Mouse (Mus musculus) heart, embryonic 10.5 days (tissue): ENCODE measurements around the gene Gm11032. TPM values are rescaled to one million over a fixed set of nuclear protein-coding genes. Genes with fewer than 3 reads are reported as not detected.
A peak's percentile ranks its signal among the peaks of the same experiment; 100 is the strongest.
"Not testable (repeated sequence)": the region's sequence is repeated elsewhere in the genome, so short reads cannot be mapped to it uniquely, and the experiment has no call there.

Source experiments
- DNase-seq: peaks from one replicate; pipeline ENCODE4 v3.0.0-alpha.2; 2017; ENCODE audit warnings: low spot score
- H3K27ac ChIP-seq: fragments of 300-500 bp; sonication (generic); 2 replicates; pipeline ENCODE4 v1.5.1; 2016; ENCODE audit warnings: mild to moderate bottlenecking
- H3K27me3 ChIP-seq: fragments of 300-500 bp; sonication (generic); 2 replicates; pipeline ENCODE4 v1.6.1; 2016; ENCODE audit warnings: mild to moderate bottlenecking; ENCODE audit not compliant: poor library complexity, insufficient read depth, severe bottlenecking
- H3K36me3 ChIP-seq: fragments of 300-500 bp; sonication (generic); 2 replicates; pipeline ENCODE4 v1.6.1; 2016; ENCODE audit warnings: mild to moderate bottlenecking, moderate library complexity
- H3K4me1 ChIP-seq: fragments of 300-500 bp; sonication (generic); 2 replicates; pipeline ENCODE4 v1.6.1; 2016; ENCODE audit warnings: mild to moderate bottlenecking
- H3K4me3 ChIP-seq: fragments of 300-500 bp; sonication (generic); 2 replicates; pipeline ENCODE4 v1.5.1; 2016; ENCODE audit warnings: mild to moderate bottlenecking, moderate library complexity
- H3K9me3 ChIP-seq: fragments of 300-500 bp; sonication (generic); 2 replicates; pipeline ENCODE4 v1.6.1; 2016; ENCODE audit warnings: mild to moderate bottlenecking, moderate library complexity
- WGBS: fragments of 180-500 bp; shearing (Covaris S2); methylation state at CpG from one replicate; pipeline ENCODE4 v1.1.7; 2016; 5-methylcytosine and 5-hydroxymethylcytosine counted together
- polyA plus RNA-seq: library from polyadenylated mRNA; unstranded; fragments of >200 nt; fragmentation: Nextera tagmentation; extraction: Ambion mirVana; gene quantifications from 2 replicates; pipeline ENCODE4 v1.2.1, GENCODE M21; 2016

The Gm11032 gene
- not detected in 2 replicates for polyA plus RNA-seq

DNA sequence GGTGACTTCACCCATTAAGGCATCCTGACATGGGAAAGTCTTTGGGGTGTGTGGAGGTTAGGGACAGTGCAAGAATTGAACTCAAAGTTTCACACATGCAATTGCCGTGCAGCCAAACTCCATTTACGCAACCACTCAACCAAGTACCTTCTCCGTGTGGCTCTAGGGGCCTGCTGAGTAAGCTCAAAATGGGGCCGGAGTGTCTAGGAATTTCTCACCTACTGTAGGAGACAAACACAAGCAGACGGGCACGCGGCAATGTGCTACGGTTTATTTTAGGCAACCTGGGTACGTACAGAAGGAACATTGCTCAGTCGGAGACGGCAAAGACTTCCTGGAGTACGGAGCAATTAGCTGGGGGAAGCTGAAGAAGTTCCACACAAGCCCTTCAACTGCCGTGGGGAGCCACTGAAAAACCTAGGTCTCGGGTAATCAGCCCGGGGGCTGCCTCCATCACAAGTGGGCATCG lies at the start of gene Gm11032:
Gene Gm11032 (plus strand): TSS at position 51 of the 469 bp plus-strand sequence.
- 41% methylated on average over 16 of the region's 16 CpGs for WGBS
- H3K27me3 ChIP-seq: no peaks in the 10 kb centered on the region
- H3K36me3 ChIP-seq: no peaks in the 10 kb centered on the region
- H3K4me3 ChIP-seq: peak within 1 kb of the TSS; percentile 22
- H3K27ac ChIP-seq: peak within 1 kb of the TSS; percentile 74; the same call in 1 of the 2 replicates
- peaks cover 16% of the 10 kb centered on the region for H3K4me1 ChIP-seq
- H3K9me3 ChIP-seq: no peaks in the 10 kb centered on the region
- DNase-seq: no peak

DNA sequence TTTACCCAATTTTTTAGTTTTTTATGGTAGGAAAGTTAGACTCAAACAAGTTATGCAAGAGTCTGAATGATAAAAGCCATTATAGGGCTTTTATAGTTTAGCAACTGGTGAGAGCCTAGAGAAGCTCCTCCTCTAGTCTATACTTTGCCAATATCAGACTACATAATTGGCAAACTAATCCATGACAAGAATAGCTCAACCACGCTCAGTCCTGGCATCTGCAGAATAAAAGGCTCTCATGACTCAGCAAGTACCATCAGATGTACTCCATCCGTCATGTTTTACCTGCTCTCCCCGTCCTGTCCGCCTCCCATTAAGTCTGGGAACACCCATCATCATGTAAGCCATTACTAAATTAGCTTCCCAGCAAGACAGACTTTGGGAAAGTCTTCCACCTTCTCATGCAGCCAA lies 48.4 kb upstream of the Gm11032 start:
- H3K27me3 ChIP-seq: no peaks in the 10 kb centered on the region
- H3K27ac ChIP-seq: no peak overlapping the region
- H3K36me3 ChIP-seq: peaks cover 4% of the 10 kb centered on the region; the same call in 1 of the 2 replicates
- no peaks in the 10 kb centered on the region for H3K9me3 ChIP-seq
- WGBS: 74% methylated on average over 4 of the region's 4 CpGs
- peaks cover 27% of the 10 kb centered on the region for H3K4me1 ChIP-seq
- no peak overlapping the region for H3K4me3 ChIP-seq
- DNase-seq: no peak

DNA sequence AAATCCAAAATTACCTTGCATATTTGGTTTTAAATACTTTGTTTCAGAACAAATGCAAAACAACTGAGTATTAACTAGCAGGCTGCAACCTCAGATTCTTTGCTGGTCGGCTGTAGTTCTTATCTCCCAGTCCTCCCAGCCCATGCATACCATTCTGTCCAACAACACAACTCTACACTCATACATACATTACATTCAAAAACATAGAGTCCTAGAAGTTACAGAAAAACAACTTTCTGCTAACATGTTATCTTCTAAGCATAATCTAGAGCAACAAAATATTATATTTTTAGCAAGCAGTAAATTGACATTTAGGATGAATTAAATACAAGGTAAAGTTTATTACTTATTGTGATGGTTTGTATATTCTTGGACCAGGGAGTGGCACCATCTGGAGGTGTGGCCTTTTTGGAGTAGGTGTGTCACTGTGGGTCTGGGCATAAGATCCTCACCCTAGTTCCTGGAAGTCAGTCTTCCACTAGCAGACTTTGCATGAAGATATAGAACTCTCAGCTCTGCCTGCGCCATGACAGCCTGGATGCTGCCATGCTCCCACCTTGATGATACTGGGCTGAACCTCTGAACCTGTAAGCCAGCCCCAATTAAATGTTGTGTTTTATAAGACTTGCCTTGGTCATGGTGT lies 43.7 kb upstream of the Gm11032 start:
- not testable (repeated sequence) for H3K4me3 ChIP-seq, DNase-seq, H3K27ac ChIP-seq, H3K36me3 ChIP-seq, H3K9me3 ChIP-seq, H3K27me3 ChIP-seq
- peaks cover 31% of the 10 kb centered on the region for H3K4me1 ChIP-seq
- 46% methylated on average over 2 of the region's 2 CpGs for WGBS

DNA sequence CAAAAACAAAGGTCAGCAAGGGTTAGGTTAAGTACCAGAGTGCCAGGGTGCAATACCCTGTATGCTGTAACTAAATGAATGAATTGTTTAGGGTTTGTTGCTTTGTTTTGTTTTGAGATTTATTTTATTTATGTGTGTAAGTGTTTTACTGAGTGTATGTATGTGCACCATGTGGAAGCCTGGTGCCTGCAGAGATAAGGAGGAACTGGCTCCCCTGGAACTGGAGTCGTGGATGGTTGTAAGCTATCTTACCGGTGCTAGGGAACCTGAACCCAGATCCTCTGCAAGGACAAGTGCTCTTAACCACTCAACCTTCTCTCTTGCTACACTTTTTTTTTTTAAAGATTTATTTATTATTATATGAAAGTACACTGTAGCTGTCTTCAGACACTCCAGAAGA lies 42.8 kb upstream of the Gm11032 start:
- H3K36me3 ChIP-seq: no peaks in the 10 kb centered on the region
- DNase-seq: no peak
- no peak overlapping the region for H3K27ac ChIP-seq
- no peaks in the 10 kb centered on the region for H3K27me3 ChIP-seq
- no peaks in the 10 kb centered on the region for H3K9me3 ChIP-seq
- WGBS: 80% methylated on average over 2 of the region's 2 CpGs
- H3K4me3 ChIP-seq: no peak overlapping the region
- peaks cover 25% of the 10 kb centered on the region for H3K4me1 ChIP-seq

DNA sequence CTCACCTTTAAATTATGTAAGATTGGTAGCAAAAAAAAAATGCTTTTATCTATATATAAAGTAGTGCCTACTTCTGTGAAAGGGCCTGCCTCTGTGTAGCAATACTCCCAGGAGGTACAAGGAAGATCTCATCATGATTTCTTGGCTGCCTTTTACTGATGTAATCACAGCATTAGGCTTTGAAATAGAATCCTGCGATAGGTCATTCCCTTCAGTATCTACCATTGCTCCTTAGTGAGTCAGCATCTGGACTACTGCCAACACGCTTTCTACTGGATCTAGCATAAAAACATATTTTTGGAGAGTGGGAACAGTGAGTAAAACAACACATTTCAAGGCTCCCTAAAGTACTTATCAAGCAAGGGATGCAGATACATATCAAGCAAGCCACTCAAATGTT lies 41.2 kb upstream of the Gm11032 start:
- no peaks in the 10 kb centered on the region for H3K9me3 ChIP-seq
- no peak overlapping the region for H3K27ac ChIP-seq
- WGBS: 63% methylated on average over 2 of the region's 2 CpGs
- H3K4me1 ChIP-seq: peaks cover 23% of the 10 kb centered on the region
- no peaks in the 10 kb centered on the region for H3K27me3 ChIP-seq
- no peaks in the 10 kb centered on the region for H3K36me3 ChIP-seq
- no peak overlapping the region for H3K4me3 ChIP-seq
- DNase-seq: no peak

DNA sequence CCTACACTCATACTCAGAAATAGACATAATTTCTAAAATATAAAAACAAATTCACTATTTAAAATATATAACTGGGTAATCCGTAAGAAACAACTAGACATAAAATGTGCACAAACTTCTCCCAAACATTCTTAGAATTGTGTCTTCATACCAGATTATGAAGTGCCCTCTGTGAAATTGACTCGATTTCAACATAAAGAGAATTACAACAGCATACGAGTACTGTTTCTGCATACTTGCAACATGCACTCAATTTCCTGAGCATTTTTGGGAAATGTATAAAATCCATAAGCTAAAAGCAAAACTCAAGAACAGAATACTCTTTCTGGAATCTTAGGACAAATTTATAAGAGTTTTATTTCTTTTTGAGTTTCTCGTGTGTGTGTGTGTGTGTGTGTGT lies 28.1 kb upstream of the Gm11032 start:
- DNase-seq: no peak
- no peaks in the 10 kb centered on the region for H3K9me3 ChIP-seq
- peaks cover 2% of the 10 kb centered on the region; the same call in 1 of the 2 replicates for H3K36me3 ChIP-seq
- peaks cover 7% of the 10 kb centered on the region for H3K4me1 ChIP-seq
- no peaks in the 10 kb centered on the region for H3K27me3 ChIP-seq
- no peak overlapping the region for H3K27ac ChIP-seq
- H3K4me3 ChIP-seq: no peak overlapping the region
- WGBS: 84% methylated on average over 4 of the region's 4 CpGs

DNA sequence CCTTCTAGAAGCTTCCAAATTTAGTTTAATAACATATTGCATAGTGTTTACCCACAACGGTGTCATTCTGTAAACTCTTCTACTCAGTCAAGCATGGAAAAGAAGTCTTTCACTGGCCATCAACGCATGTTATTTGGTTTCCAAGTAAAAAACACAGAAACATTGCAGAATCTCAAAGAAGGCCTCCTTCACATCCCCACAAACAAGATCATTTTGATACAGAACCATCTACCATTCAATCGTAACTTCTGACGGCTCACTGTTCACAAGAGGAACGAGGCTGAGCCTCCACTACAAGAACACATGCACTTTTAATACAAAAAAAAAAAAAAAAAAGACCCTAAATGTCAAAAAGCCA lies 26.4 kb upstream of the Gm11032 start:
- Histone ChIP-seq H3K4me3 (peak overlapping the region; percentile 90), H3K36me3 (0 out of 2 replicates have a peak, but pooled peaks cover 2% of the 10 kb centered on the region), H3K27ac (peak overlapping the region; percentile 100; the same call in 1 of the 2 replicates), H3K4me1 (peaks cover 7% of the 10 kb centered on the region), H3K9me3 (no peaks in the 10 kb centered on the region), H3K27me3 (no peaks in the 10 kb centered on the region)
- 41% methylated on average over 5 of the region's 5 CpGs for WGBS
- no peak for DNase-seq

DNA sequence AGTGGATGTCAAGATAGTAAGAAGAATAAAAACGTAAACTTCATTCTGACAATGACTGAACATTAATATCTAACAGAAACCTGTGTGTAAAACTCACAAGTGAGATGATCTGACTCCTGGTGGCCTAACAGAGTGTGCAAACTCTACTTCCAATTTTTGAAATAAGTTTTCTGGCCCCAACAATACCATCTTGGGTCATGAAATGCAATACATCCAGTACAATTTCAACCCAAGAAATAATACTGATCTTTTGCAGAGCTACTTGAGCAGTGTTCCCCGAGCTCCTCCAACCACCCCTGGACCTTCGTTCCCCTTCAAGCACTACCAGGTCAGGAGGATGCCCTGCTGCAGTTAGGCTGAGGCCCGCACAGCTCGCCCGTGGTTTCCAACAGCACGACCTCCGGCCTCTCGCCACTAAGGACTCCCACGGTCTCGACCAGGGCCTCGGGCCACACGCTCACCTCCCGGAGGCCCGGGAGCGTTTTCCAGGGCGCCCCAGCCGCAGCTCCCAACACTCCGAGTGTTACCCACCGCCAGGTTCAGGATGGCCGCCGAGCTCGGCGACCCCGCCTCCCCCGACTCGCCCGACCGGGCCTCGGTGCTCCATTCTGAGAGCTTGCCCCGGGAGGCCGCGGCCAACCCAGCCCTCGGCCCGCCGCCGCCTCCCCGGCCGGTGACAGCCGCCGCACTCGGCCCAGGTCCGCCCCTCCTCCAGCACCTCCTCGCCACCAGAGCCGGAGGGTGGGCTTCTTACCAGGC lies 25.8 kb upstream of the Gm11032 start:
- peak; percentile 82 for DNase-seq
- H3K36me3 ChIP-seq: 0 out of 2 replicates have a peak, but pooled peaks cover 2% of the 10 kb centered on the region
- H3K4me3 ChIP-seq: peak overlapping the region; percentile 90
- H3K27me3 ChIP-seq: no peaks in the 10 kb centered on the region
- 1% methylated on average over 45 of the region's 45 CpGs for WGBS
- H3K9me3 ChIP-seq: no peaks in the 10 kb centered on the region
- peak overlapping the region; percentile 100 for H3K27ac ChIP-seq
- H3K4me1 ChIP-seq: peaks cover 7% of the 10 kb centered on the region

DNA sequence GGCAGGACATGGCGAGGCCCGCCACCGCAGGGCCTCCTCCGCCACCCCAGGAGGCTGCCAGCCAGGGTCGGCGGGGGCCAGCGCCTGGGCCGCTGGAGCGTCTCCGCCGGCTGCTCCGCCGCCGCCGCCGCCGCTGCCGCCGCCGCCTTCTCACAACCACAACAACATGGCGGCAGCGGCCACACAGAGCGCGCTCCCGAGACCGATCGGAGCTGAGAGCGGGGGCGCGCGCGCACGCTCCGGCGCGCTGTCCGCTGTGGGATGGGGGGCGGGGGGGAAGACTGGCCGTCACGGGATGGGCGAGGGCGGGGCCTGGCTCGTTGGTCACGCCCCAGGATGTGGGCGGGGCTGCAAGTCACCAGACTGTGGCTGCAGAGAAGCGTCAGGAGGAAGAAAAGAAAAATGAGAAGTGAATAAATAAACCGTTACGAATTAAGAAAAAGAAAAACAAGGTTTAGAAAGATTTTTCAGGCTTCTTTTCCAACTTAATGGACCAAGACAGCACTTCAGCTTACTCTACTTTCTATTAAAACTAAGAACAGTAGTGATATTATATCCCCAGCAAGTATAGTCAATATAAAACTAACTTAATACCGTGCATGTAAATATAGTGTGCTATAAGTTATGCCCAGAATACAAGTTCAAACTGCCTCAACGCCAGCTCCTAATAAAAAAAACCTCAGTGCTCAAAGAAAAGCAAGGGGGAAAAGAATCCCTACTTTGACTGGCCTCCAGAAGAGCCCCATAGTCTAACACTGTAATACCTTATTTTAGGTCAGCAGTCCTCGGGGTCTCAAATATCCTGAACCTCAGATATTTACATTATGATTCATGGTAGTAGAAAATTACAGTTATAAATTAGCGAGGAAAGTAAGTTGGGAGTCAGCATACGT lies 25.0 kb upstream of the Gm11032 start, which contains the start of gene Mtmr3:
Gene Mtmr3 (minus strand): TSS at position 256 of the 893 bp plus-strand sequence.
- DNase-seq: peak; percentile 97
- H3K4me3 ChIP-seq: peak within 1 kb of the TSS; percentile 90
- 5% methylated on average over 43 of the region's 53 CpGs for WGBS

DNA sequence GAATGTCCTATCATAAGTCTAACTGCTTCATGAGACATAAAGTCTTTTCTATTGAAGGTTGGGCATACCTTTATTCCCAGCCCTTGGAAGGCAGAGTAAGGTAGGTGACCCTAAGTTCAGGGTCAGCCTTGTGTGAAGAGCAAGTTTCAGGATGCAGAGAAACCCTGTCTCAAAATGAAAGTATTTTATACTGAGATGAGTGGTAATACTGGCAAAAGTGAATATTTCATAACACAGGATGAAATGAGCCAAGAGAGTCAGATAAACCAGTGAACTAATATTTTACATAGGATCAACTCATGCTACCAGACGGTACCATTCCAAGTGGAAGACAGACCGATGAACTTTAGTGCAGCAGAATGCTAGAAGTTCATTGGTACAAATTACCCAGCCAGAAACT lies 21.5 kb upstream of the Gm11032 start:
- no peaks in the 10 kb centered on the region for H3K9me3 ChIP-seq
- H3K4me1 ChIP-seq: peaks cover 8% of the 10 kb centered on the region
- no peaks in the 10 kb centered on the region for H3K27me3 ChIP-seq
- no peaks in the 10 kb centered on the region for H3K36me3 ChIP-seq
- WGBS: 93% methylated on average over 2 of the region's 2 CpGs
- no peak overlapping the region for H3K27ac ChIP-seq
- H3K4me3 ChIP-seq: no peak overlapping the region
- no peak for DNase-seq

More for the DNA sequence above, 25.0 kb upstream of the Gm11032 start, which contains the start of gene Mtmr3:
- peak within 1 kb of the TSS; percentile 100 for H3K27ac ChIP-seq
- no peaks in the 10 kb centered on the region for H3K36me3 ChIP-seq
- no peaks in the 10 kb centered on the region for H3K27me3 ChIP-seq
- H3K4me1 ChIP-seq: peaks cover 7% of the 10 kb centered on the region
- no peaks in the 10 kb centered on the region for H3K9me3 ChIP-seq

DNA sequence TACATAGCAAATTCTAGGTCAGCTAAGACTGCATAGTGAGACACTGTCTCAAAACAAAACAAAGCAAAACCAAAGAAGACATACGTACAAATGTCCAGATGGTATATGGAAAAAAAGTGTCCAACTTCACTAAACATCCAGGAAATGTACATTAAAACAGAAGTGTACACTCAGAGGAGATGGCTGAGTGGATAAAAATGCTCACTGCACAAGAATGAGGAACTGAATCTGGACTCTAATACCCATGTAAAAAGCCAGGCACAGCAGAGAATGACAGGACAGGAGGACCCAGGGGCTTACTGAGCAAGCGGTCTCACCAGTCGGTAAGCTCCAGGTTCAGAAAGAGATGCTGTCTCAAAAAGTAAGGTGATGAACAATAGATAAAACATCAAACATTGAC lies 20.0 kb upstream of the Gm11032 start:
- H3K4me1 ChIP-seq: peaks cover 22% of the 10 kb centered on the region
- WGBS: 92% methylated on average over 3 of the region's 3 CpGs
- no peaks in the 10 kb centered on the region for H3K9me3 ChIP-seq
- no peaks in the 10 kb centered on the region for H3K36me3 ChIP-seq
- no peak overlapping the region for H3K4me3 ChIP-seq
- H3K27ac ChIP-seq: no peak overlapping the region
- no peaks in the 10 kb centered on the region for H3K27me3 ChIP-seq
- no peak for DNase-seq

DNA sequence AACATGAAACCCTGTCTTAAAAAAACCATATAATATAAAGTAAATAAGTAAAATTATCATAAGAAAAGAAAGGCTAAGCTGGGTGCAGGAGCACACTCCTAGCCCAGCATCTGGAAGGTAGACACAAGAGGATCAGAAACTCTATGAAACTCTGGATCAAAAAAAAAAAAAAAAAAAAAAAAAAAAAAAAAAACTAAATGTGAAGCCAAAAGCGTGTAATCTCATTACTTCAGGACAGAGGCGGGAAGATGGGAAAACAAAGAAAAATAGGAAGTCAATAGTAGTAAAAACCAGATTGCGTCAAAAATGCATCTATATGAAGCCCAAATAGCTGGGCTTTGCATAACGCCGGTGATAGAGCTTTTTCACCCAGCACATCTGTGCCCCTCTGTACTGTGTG lies 18.0 kb upstream of the Gm11032 start:
- no peaks in the 10 kb centered on the region for H3K27me3 ChIP-seq
- WGBS: 84% methylated on average over 5 of the region's 5 CpGs
- H3K4me1 ChIP-seq: peaks cover 32% of the 10 kb centered on the region
- H3K36me3 ChIP-seq: no peaks in the 10 kb centered on the region
- no peak overlapping the region for H3K4me3 ChIP-seq
- no peak overlapping the region for H3K27ac ChIP-seq
- no peaks in the 10 kb centered on the region for H3K9me3 ChIP-seq
- no peak for DNase-seq
